Mouse (Mus musculus): ENCODE measurements around the gene Gnas. TPM values are rescaled to one million over a fixed set of nuclear protein-coding genes. Genes with fewer than 3 reads are reported as not detected.

Gnas gene
- polyA plus RNA-seq, 1 experiment from 2014 or later: 1,252 TPM

DNA sequence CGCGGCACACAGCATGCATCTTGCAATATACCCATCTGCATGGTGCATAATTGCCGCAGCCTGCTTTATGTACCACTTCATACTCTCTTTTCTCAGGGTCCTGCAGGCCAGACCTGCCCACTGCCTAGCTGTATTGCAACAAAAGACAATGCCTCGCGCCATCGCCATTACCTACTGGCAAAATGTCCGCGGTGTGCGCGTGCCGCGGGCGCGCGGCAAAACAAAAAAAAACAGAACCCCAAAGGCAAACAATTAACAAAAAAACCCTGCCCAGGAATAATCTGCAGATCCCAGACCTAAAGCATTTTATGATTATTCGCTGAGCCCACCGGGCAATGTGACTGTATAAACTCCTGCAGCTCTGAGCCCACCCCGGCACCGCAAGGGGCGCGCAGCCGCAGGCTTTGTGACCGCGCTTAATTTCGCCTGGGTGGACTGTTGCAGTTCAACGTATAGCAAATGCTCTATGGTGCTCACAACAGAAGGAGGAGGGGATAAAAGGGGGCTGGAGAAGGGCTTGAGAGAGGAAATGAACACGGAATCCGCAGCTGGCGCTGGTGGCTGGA is 11.9 kb downstream of the Gnas start:
- DNase-seq (ENCODE audit: low spot score) (no peak), ATAC-seq (no peak)
- no peaks in the 10 kb centered on the region for H3K36me3 ChIP-seq (ENCODE audit: insufficient read depth, low read length)
- peak overlapping the region; percentile 40 for H3K4me3 ChIP-seq (ENCODE audit: low read depth, low read length)
- WGBS: 49% methylated on average over 29 of the region's 29 CpGs
- H3K9me3 ChIP-seq (ENCODE audit: low read length): no peaks in the 10 kb centered on the region; the same call in 1 of the 2 replicates
- H3K27me3 ChIP-seq (replicated peaks; ENCODE audit: insufficient read depth, low read length): peaks cover 17% of the 10 kb centered on the region
- H3K4me2 ChIP-seq (replicated peaks; ENCODE audit: low read depth, low read length): peak overlapping the region; percentile 60
- no peaks in the 10 kb centered on the region; the same call in 1 of the 2 replicates for H3K4me1 ChIP-seq (ENCODE audit: insufficient read depth, low read depth, low read length)
- no peak; the same call in 1 of the 2 replicates for TF ChIP-seq CTCF (IDR thresholded peaks at IDR 0.05)
- no peak for TF ChIP-seq EP300 (IDR thresholded peaks at IDR 0.05)
- no peak overlapping the region for H3K9ac ChIP-seq (replicated peaks; ENCODE audit: low read depth)
- H3K27ac ChIP-seq (ENCODE audit: low read length): no peak overlapping the region

DNA sequence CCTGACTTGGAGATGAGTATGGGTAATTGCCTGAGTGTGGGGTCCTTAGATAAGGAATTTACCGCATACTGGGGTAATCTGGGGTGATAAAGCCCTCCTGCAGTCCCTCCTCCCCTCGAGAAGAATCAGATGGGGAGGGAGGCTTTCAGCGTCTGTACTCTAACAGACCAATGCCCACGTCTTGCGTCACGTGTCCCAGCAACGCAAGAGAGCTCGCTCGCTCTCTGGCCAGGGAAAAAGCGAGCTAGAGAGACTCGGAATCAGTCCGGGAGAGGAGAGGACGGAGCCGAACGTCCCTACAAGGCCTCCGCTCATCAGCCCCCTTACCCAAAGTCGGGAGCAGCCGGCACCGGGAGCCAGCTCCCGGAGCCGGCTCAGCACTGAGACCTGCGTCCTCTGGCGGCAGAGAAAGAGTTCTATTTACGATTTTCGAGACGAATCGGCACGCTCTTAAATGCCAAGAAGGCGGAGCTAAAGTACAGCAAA is 13.0 kb downstream of the Gnas start:
- no peak overlapping the region for H3K9ac ChIP-seq (replicated peaks; ENCODE audit: low read depth)
- WGBS: 38% methylated on average over 29 of the region's 29 CpGs
- H3K4me1 ChIP-seq (ENCODE audit: insufficient read depth, low read depth, low read length): no peaks in the 10 kb centered on the region; the same call in 1 of the 2 replicates
- peaks cover 17% of the 10 kb centered on the region for H3K27me3 ChIP-seq (replicated peaks; ENCODE audit: insufficient read depth, low read length)
- H3K4me3 ChIP-seq (ENCODE audit: low read depth, low read length): no peak overlapping the region
- H3K4me2 ChIP-seq (replicated peaks; ENCODE audit: low read depth, low read length): 0 out of 2 replicates have a peak overlapping the region, but pooled peaks have one; percentile 12
- no peak overlapping the region for H3K27ac ChIP-seq (ENCODE audit: low read length)
- ATAC-seq (no peak), DNase-seq (ENCODE audit: low spot score) (no peak)
- no peaks in the 10 kb centered on the region for H3K36me3 ChIP-seq (ENCODE audit: insufficient read depth, low read length)
- TF ChIP-seq CTCF (IDR thresholded peaks at IDR 0.05) (peak; percentile 58), EP300 (IDR thresholded peaks at IDR 0.05) (no peak)
- H3K9me3 ChIP-seq (ENCODE audit: low read length): no peaks in the 10 kb centered on the region; the same call in 1 of the 2 replicates

DNA sequence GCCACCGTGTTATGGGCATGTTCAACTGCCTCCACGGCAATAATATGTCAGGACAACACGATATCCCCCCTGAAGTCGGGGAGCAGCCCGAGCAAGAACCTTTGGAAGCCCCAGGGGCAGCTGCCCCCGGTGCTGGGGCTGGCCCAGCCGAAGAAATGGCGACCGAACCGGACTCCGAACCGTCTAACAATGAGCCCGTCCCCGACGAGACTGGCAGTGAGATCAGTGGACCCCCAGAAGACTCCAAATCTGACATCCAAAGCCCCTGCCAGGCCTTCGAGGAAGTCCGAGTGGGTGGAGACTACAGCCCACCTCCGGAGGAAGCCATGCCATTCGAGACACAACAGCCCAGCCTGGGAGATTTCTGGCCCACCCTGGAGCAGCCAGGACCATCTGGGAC is 13.7 kb downstream of the Gnas start:
- DNase-seq (ENCODE audit: low spot score) (no peak), ATAC-seq (no peak)
- peaks cover 17% of the 10 kb centered on the region for H3K27me3 ChIP-seq (replicated peaks; ENCODE audit: insufficient read depth, low read length)
- no peak overlapping the region for H3K4me3 ChIP-seq (ENCODE audit: low read depth, low read length)
- peak overlapping the region; percentile 12; the same call in 1 of the 2 replicates for H3K4me2 ChIP-seq (replicated peaks; ENCODE audit: low read depth, low read length)
- TF ChIP-seq CTCF (IDR thresholded peaks at IDR 0.05): no peak
- no peak for TF ChIP-seq EP300 (IDR thresholded peaks at IDR 0.05)
- H3K36me3 ChIP-seq (ENCODE audit: insufficient read depth, low read length): no peaks in the 10 kb centered on the region
- no peak overlapping the region for H3K9ac ChIP-seq (replicated peaks; ENCODE audit: low read depth)
- no peaks in the 10 kb centered on the region; the same call in 1 of the 2 replicates for H3K4me1 ChIP-seq (ENCODE audit: insufficient read depth, low read depth, low read length)
- 66% methylated on average over 19 of the region's 19 CpGs for WGBS
- no peak overlapping the region for H3K27ac ChIP-seq (ENCODE audit: low read length)
- no peaks in the 10 kb centered on the region; the same call in 1 of the 2 replicates for H3K9me3 ChIP-seq (ENCODE audit: low read length)

DNA sequence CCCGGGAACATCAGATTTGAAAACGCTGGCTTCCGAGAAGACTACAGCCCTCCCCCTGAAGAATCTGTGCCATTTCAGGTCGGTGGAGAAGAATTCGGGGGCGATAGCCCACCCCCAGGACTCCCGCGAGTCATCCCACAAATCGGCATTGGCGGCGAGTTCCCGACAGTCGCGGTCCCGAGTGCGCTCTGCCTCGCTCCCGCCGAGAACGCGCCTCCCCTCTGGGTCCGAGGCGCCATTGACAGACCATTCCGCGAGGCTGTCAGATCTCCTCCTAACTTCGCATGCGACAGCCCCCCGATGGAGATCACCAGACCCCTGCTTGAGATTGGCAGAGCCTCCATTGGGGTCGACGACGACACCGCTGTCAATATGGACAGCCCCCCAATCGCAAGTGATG is 14.4 kb downstream of the Gnas start:
- Histone ChIP-seq H3K27ac (ENCODE audit: low read length) (no peak overlapping the region), H3K27me3 (replicated peaks; ENCODE audit: insufficient read depth, low read length) (peaks cover 17% of the 10 kb centered on the region)
- ATAC-seq: no peak

DNA sequence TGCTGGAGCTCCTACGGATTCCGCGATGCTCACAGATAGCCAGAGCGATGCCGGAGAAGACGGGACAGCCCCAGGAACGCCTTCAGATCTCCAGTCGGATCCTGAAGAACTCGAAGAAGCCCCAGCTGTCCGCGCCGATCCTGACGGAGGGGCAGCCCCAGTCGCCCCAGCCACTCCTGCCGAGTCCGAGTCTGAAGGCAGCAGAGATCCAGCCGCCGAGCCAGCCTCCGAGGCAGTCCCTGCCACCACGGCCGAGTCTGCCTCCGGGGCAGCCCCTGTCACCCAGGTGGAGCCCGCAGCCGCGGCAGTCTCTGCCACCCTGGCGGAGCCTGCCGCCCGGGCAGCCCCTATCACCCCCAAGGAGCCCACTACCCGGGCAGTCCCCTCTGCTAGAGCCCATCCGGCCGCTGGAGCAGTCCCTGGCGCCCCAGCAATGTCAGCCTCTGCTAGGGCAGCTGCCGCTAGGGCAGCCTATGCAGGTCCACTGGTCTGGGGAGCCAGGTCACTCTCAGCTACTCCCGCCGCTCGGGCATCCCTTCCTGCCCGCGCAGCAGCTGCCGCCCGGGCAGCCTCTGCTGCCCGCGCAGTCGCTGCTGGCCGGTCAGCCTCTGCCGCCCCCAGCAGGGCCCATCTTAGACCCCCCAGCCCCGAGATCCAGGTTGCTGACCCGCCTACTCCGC is 15.1 kb downstream of the Gnas start:
- Histone ChIP-seq H3K4me2 (replicated peaks; ENCODE audit: low read depth, low read length) (peak overlapping the region; percentile 37), H3K27me3 (replicated peaks; ENCODE audit: insufficient read depth, low read length) (peaks cover 17% of the 10 kb centered on the region), H3K9ac (replicated peaks; ENCODE audit: low read depth) (no peak overlapping the region), H3K36me3 (ENCODE audit: insufficient read depth, low read length) (no peaks in the 10 kb centered on the region), H3K27ac (ENCODE audit: low read length) (no peak overlapping the region), H3K4me3 (ENCODE audit: low read depth, low read length) (peak overlapping the region; percentile 17), H3K9me3 (ENCODE audit: low read length) (no peaks in the 10 kb centered on the region; the same call in 1 of the 2 replicates), H3K4me1 (ENCODE audit: insufficient read depth, low read depth, low read length) (no peaks in the 10 kb centered on the region)
- ATAC-seq (no peak), DNase-seq (ENCODE audit: low spot score) (no peak)
- TF ChIP-seq EP300 (IDR thresholded peaks at IDR 0.05): no peak
- no peak for TF ChIP-seq CTCF (IDR thresholded peaks at IDR 0.05)
- 43% methylated on average over 46 of the region's 48 CpGs for whole genome bisulfite sequencing

More for the DNA sequence above, 14.4 kb downstream of the Gnas start:
- no peaks in the 10 kb centered on the region; the same call in 1 of the 2 replicates for H3K9me3 ChIP-seq (ENCODE audit: low read length)
- H3K4me1 ChIP-seq (ENCODE audit: insufficient read depth, low read depth, low read length): no peaks in the 10 kb centered on the region
- H3K4me2 ChIP-seq (replicated peaks; ENCODE audit: low read depth, low read length): peak overlapping the region; percentile 12
- TF ChIP-seq CTCF (IDR thresholded peaks at IDR 0.05): no peak
- no peak for TF ChIP-seq EP300 (IDR thresholded peaks at IDR 0.05)
- no peak overlapping the region for H3K9ac ChIP-seq (replicated peaks; ENCODE audit: low read depth)
- 47% methylated on average over 33 of the region's 33 CpGs for WGBS
- H3K36me3 ChIP-seq (ENCODE audit: insufficient read depth, low read length): no peaks in the 10 kb centered on the region
- H3K4me3 ChIP-seq (ENCODE audit: low read depth, low read length): peak overlapping the region; percentile 17; the same call in 1 of the 2 replicates
- DNase-seq (ENCODE audit: low spot score): no peak

DNA sequence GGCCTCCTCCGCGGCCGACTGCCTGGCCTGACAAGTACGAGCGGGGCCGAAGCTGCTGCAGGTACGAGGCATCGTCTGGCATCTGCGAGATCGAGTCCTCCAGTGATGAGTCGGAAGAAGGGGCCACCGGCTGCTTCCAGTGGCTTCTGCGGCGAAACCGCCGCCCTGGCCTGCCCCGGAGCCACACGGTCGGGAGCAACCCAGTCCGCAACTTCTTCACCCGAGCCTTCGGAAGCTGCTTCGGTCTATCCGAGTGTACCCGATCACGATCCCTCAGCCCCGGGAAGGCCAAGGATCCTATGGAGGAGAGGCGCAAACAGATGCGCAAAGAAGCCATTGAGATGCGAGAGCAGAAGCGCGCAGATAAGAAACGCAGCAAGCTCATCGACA is 15.6 kb downstream of the Gnas start:
- DNase-seq (ENCODE audit: low spot score) (no peak), ATAC-seq (no peak)
- no peaks in the 10 kb centered on the region; the same call in 1 of the 2 replicates for H3K9me3 ChIP-seq (ENCODE audit: low read length)
- no peaks in the 10 kb centered on the region for H3K36me3 ChIP-seq (ENCODE audit: insufficient read depth, low read length)
- no peaks in the 10 kb centered on the region for H3K4me1 ChIP-seq (ENCODE audit: insufficient read depth, low read depth, low read length)
- no peak for TF ChIP-seq EP300 (IDR thresholded peaks at IDR 0.05)
- TF ChIP-seq CTCF (IDR thresholded peaks at IDR 0.05): no peak
- peak overlapping the region; percentile 19; the same call in 1 of the 2 replicates for H3K4me3 ChIP-seq (ENCODE audit: low read depth, low read length)
- no peak overlapping the region for H3K27ac ChIP-seq (ENCODE audit: low read length)
- peak overlapping the region; percentile 37 for H3K4me2 ChIP-seq (replicated peaks; ENCODE audit: low read depth, low read length)
- WGBS: 50% methylated on average over 34 of the region's 34 CpGs
- peaks cover 17% of the 10 kb centered on the region for H3K27me3 ChIP-seq (replicated peaks; ENCODE audit: insufficient read depth, low read length)
- H3K9ac ChIP-seq (replicated peaks; ENCODE audit: low read depth): no peak overlapping the region
